Mouse (Mus musculus) gastrocnemius, postnatal 14 days (tissue): ENCODE results near the gene Pde4dip. TPM values are rescaled to one million over a fixed set of nuclear protein-coding genes. Genes with fewer than 3 reads are reported as not detected.
A peak's percentile ranks its signal among the peaks of the same experiment; 100 is the strongest.

Experiments
- DNase-seq: peaks from one replicate; pipeline ENCODE4 v3.0.0; 2021; ENCODE audit warnings: mixed read lengths
- intact Hi-C: fragments of 180-260 bp; cut with DNase I; formaldehyde crosslinking; loops from one replicate; pipeline ENCODE4 v1.15.1; 2025; ENCODE audit warnings: low total_unique reads
- total RNA-seq, 2 experiments: library from RNA; stranded (reverse); gene quantifications; 2 replicates each; pipeline ENCODE4 v1.2.3; 2021

Pde4dip gene
- total RNA-seq, 2 experiments from 2014 or later: 1,779 to 1,961 TPM

DNA sequence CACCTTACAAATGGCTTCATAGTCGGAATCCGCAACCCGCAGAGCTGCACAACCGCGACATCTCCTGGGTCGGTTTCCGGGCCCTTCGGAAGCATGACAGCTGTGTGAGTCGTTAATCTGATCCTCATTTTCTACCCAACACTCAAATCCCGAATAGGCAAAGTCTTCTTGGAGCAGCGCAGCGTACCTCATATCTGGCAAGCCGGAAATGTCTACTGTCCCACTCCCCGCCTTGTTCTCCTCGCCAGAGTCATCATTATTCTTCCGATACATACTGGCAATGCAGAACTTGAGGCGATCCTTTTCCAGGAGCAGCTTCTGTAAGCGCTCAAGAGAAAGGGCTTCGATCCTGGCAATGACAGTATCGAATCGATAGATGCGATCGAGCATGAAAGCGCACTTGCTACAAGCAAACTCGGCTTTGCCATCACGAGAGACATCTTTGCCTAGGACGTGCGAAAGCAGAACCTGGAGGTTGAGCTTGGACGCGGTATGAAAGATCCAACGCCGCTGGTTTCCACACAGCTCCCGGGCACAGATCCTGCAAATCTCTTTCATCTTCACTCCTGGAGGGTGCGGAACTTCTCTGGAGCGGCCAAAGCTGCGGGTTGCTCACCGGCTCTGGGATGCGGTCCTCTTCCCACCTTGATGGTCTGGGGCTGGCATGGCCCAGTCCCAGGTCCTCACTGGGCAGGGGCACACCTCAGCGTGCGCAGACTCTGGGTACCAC is 121.3 kb downstream of the Pde4dip start:
- DNase-seq: no peak
- intact Hi-C loops: no loop called here

DNA sequence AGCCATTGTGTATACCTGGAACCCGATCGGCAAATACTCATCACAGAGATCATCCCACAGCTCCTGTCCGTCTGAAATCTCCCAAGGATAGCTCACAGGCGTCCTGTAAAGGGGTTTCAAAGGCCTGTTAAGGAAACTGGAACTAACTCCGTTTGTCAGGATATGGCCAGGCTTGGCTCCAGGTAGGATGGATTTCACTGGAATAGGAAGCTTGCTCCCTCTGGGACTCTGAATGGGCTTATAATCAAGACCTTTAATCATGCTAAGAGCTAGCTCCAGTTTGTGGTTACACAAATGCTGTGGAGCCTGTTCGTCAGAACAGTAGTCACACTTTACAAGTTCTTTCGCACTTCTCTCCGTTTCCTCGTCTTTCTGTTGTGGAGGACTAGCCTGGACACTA is 122.0 kb downstream of the Pde4dip start:
- DNase-seq: no peak
- intact Hi-C loops: no loop called here

DNA sequence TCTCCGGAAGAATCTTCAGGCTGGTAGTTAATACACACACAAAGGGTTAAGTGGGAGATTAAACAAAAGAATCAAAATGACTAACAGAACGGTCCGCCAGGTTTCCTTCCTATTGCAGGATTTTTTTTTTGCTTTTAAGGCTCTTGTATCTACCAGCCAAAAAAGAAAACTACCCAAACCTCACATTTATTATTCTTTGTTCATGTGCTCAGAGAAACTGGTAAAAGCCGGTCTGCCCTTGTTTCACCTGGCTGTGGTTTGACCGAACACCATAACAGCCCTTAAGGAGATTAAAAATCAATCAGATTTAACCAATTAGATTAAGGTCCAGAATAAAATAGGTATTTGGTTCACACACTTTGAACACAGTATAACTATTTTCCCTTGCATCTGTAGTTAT is 124.4 kb downstream of the Pde4dip start:
- no peak for DNase-seq
- intact Hi-C loops: no loop called here

DNA sequence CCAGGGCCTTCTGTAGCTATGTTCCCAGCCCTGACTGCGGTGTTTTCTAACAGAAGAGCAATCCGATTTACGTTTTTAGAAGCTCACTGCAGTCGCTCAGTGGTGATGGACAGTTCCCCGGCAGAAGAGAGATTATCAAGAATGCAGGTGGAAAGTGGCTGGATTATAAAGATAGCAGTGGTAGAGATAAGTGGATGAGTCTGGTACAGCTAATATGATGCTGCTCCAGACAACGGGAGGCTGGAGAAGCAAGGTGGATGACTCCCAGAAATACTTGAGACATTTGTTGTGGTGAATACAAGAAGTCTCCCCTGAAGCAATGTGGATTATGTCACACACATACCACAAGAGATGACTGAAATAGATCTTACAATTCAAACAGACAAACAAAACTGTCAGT is 126.6 kb downstream of the Pde4dip start:
- intact Hi-C loops: no loop called here
- no peak for DNase-seq

DNA sequence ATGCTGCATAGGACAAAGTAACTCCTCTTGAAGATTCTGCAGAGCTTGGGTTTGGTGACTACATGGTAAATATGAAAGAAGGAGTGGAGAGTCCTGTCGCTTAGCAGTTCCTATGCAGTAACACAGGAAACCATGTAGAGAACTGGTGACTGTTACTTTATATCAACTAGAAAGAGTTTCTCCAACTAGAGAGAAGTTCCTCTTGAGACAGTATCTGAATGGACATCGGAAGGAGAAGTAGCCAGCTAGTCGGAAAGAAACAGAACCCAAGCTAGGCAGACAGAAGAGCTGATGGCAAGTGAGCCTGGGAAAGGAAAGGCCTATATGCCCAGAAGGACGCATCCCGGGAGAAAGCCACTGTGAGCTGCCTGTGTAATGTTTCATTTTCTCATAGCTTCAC is 127.3 kb downstream of the Pde4dip start:
- intact Hi-C loops: no loop called here
- no peak for DNase-seq

DNA sequence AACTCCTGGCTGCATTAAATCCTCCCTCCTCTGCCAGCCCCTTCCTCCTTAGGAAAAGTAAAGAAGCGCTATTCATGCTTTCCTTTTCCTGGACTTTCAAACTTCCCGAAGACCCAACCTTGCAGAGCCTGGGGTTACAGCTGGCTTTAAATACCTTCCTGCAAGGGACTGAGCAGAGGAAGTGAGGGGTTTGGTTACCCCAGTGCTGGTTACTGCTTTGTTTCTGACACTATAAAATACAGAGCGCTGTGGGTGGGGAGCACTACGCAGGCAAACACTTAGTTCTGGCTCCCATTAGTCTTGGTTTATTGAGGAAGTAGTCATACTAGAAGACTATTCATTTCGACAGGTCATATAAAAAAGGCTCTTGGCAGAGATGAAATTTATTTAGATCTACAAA is 128.7 kb downstream of the Pde4dip start:
- no peak for DNase-seq
- intact Hi-C loops: no loop called here

DNA sequence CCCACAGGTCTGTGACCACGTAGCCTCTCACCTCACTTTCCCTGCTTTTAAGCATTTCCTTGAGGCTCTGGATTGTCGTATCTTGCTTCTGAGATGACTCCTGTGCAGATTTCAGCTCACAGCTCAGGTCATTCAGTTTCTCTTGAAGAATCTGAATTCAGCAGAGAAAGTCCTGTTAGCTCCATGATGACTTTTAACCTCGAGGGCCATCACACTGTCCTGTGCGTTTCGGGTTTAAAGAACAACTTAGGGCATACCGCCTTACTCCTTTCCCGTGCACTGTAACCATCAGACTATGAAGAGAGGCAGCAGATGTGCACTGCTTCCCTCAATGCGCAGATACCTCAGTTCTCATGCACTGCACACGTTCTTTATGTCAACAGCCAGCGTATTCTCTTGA is 131.0 kb downstream of the Pde4dip start:
- intact Hi-C loops: no loop called here
- no peak for DNase-seq

DNA sequence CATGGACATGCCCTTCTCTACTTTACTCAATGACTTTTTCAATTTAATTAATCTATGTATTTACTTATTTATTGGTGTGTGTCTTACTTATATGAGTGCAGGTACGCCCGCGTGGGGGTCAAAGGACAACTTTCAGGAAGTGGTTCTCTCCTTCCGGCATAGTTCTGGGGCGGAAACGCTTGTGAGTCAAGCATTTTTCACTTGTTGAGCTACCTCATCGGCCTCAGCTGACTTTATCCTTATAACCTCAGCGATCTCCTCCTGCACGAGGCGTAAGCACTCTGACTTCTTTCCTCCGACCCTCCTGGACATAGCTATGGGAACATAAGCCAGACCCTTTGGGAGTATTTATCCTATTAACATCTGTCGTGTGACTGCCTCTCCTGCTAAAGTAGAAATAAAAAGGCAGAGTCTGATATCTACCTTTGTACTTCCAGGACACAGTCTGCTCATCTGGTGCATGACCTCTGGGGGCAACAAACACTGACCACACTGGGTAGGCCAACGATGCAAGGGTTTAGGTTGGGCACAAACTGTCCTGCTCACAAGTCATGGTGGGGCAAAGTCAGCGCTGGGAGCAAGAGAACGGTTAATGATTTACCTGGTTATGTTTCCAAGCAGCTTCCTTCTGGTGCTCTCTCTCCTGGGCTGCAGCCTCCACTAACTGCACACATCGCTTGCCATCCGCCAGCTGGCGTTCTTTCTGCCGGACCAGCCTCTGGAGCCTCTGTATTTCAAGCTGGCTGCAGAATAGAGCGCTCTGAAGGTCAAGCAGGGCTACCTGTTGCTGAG is 132.0 kb downstream of the Pde4dip start:
- intact Hi-C loops: no loop called here
- DNase-seq: no peak

DNA sequence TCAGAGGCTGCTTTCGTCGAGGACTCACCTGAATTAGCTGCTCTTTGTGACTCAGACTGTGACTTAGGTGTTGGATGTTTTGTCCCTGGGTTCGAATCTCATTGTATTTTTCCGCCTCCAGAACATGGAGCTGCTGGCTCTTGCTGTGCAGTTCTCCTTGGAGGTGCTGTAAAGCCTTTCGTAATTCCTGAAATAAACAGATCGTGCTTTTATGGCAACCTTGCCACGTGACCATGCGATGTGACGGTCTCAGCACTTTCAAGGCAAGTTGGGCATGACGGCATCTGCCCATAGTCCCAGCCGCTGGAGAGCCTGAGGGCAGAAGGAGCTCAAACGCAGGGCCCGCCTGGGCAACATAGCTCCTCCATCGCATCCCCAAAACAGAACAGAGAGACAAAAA is 133.1 kb downstream of the Pde4dip start:
- intact Hi-C loops: no loop called here
- no peak for DNase-seq

DNA sequence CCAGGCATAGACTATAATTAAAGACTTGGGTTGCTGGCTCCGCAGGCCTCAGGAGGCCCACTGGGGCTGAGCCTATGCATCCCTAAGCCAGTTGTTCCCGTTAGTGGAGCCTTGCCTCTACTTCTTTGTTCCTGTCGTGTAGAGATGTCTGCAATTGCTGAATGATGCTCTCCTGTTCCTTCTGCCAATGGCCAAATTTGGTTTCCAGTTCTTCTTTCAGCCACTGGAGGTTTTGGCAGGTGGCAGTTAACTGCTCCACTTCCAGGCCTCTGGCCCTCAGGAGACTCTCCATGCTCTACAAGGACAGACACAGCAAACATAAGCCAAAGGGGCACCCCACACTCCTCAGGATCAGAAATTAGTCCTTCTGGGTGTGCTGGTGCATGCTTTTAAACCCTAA is 135.6 kb downstream of the Pde4dip start:
- intact Hi-C loops: no loop called here

DNA sequence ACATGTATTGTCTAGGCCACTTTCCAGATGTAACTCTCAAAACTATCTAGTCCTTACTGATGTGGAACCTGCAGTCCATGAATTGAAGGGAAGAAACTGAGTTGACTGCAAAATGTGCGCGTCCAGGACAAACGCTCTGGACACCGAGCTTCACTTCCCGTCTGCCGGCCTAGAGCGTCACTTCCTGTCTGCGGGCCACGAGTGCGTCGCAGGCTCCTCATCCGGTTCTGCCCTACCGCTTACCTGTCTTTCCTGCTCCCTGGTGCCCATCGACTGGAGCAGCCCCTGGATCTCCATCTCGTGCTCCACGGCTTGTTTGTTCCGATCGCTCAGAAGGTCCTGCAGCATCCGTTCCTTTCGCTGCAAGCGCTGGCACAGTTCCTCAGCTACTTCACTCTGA is 136.9 kb downstream of the Pde4dip start:
- intact Hi-C loops: no loop called here
- no peak for DNase-seq

More for the DNA sequence above, 135.6 kb downstream of the Pde4dip start:
- no peak for DNase-seq

DNA sequence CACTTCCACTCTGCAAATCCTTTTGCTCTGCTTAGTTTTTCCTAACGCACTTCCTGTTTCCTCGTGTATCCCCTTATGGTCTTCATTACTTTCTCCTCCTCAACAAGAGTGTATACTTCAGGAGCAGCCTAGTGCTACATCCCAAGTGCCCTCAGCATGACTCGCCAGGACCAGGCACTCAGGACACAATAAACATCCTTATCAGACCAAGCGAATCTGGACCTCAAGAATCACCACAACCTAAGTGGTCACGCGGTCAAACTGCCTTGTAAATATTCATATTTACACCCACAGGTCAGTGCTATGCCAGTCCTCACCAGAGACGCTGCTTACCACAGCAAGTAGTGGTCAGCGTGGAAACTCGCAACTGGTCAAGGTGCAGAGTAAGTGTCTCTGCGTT is 139.7 kb downstream of the Pde4dip start:
- DNase-seq: no peak
- intact Hi-C loops: no loop called here

DNA sequence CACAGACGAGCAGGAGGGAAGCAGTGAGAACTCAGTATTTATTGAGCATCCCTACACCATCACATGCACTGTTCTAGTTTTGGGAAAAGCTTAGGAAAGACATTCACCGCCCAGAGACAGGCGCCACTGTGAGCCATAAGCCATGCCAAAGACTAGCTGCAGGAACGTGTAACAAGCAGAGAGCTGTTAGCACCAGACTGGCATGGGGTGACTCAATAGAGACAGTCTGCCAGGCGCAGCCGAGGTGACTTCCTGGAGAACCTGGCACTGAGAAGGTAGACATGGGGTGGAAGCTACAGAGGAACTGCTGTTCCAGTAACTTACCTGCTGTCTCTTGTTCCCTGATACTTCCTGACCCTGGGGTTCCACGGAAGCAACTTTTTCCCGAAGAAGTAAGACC is 145.7 kb downstream of the Pde4dip start:
- intact Hi-C loops: no loop called here
- DNase-seq: no peak

DNA sequence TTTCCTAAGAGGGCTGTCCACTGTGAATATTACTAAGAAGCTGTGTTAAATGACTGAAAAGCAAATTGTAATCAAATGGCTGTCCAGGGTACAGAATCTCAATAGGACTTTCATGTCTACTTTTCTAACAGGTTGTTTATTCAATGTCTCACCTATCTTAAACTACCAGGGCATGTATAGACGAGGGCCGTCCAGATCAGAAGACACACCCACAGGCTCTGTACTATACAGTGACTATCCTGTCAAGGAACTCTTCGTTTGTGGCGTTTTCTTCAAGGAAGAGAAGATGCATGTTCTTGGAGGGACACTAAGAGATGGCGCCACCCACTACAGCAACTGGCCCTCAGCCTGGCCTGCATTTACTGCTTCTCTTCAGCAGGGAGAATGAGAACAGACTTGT is 152.9 kb downstream of the Pde4dip start:
- DNase-seq: no peak
- intact Hi-C loops: no loop called here

DNA sequence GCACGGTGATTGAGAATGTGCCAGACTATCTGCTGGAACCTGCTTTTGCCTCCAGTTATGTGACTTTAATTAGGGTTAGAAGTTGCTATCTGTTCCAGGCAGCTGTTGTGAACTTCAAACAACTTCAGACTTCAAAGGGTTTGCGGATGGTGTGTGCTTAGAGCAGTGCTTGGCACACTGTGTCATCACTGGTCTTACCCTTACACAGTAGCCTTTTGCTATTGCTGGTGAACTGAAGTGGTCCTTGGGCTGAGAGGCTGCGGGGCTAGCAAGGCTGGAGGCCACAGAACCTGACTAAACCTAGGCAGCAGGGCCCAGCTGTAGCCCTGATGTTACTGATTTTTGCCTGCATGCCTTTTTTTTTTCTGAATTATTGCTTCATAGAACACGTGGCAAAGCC is 154.2 kb downstream of the Pde4dip start:
- intact Hi-C loops: no loop called here
- DNase-seq: no peak

DNA sequence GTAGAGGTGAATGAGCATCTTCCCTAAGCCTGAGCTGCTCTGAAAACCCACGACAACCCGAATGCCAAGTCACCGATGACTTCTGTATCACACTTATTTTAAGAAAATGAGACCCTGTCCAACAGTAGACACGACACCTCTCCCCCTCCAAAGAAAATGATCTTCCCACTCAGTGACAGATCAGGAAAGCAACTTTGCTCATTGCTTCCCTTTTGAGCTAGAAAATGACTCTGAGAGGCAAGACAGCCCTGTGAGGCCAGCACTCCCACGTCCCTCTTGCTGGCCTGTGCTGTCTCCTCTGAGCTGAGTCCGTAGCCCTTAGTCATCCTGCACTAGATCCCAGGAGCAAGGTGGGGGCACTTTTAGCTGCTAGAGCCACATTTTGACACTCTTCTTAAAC is 155.9 kb downstream of the Pde4dip start:
- DNase-seq: no peak

DNA sequence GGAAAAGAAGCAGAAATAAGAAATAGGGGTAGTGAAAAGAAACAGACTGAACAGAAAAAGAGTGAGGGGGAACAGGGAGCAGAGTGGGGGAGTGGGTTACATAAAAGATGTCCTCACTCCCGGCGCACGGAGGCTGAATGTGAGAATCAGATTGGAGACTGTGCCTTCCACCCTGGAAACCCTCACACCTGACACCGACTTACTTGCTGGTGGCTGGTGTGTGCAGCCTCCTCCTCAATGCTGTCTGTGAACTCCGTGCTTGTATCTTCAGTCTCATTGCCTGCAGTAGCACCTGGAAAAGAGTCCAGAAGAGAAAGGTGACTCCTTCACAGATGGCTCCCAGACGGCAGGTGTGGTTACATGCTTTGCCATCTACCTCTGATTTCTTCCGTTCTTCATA is 157.9 kb downstream of the Pde4dip start:
- no peak for DNase-seq

More for the DNA sequence above, 155.9 kb downstream of the Pde4dip start:
- intact Hi-C loops: no loop called here

DNA sequence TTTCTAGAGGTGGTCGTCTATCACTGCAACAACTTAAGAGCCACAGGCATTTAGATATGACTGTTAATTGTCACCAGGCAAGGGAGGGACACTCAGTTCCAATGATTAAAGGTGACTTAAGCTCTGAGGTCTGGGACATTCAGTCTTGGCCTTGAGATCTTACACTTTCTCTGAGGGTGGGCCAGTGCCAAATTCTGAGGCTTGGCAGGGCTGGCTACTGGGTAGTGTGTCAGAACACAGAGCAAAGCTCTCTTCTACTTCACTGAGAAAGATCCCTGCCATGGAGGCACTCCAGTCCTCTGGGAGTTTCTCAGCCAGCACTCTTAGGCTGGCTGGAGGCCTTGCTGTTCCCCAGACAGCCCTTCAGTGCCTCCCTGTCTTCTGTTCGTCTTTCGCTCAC is 158.4 kb downstream of the Pde4dip start:
- peak; percentile 66 for DNase-seq
- intact Hi-C loops: no loop called here

More for the DNA sequence above, 157.9 kb downstream of the Pde4dip start:
- intact Hi-C loops: no loop called here

DNA sequence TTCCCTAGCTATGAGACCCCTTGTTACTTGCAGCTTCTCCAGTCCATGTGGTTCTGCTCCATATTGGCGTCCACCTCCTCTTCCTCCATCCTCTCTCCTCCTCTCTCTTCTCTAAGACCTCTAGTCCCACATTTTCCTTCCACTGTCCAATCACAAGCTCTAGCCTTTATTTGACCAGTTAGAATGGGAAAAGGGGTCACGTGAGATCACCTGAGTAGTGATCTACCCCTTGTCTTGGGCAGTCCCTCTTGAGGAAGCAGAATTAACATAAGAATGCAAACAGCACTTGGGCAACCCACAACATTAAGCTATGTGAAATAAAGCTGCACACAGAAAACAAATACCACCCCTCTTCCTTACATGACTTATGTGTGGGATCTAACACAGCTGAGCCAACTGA is 160.7 kb downstream of the Pde4dip start:
- intact Hi-C loops: no loop called here
- no peak for DNase-seq

DNA sequence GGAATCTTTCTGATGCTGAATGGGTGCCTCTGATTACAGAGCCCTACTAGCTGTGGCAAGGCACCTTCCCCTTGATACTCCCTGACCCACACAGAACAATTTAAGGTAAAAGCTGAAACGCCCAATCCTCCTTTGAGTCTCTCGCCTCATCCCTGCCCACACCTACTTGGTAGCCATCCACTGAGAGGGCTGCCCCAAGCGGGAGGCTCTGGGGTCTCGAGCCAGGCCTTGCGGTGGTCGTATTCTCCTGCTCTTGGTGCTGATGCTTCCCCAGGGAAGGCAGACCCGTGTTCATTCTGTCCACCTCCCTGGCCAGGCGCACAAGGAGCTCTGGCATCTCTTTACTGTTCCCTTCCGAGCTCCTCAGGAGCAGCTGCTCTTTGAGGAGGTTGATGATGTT is 169.4 kb downstream of the Pde4dip start:
- intact Hi-C loops: no loop called here
- DNase-seq: no peak

DNA sequence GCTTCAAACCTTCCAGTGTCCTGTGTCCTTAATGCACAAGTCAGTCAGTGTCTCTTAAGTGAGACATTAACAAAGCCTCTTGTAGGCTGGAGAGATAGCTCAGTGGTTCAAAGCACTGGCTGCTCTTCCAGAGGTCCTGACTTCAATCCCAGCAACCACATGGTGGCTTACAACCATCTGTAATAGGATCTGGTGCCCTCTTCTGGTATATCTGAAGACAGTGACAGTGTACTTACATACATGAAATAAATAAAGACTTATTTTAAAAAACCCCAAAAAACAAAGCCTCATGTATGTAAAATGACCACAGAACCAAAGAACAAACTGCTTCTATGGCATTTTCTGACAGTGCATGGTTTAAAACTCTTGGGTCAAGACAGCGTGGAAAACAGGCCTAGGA is 172.6 kb downstream of the Pde4dip start:
- intact Hi-C loops: no loop called here
- no peak for DNase-seq
